Mouse (Mus musculus): Measurements from ENCODE around the gene Sytl2.

GRCm38 (mm10) chr7:90316823-90317222, 14.8 kb downstream of the Sytl2 start:
- TF ChIP-seq MAFK (IDR thresholded peaks at IDR 0.05; ENCODE audit: insufficient replicate concordance, low read length) (no peak), POLR2A (IDR thresholded peaks at IDR 0.05; ENCODE audit: low read depth, low read length) (no peak), SMC3 (IDR thresholded peaks at IDR 0.05; ENCODE audit: low read depth, low read length) (no peak), CTCF (conservative IDR thresholded peaks at IDR 0.05 in 1 of 2, IDR thresholded peaks at IDR 0.05 in 1 of 2; ENCODE audit: low read depth in 2 of 2, low read length in 2 of 2) (no peak), EP300 (IDR thresholded peaks at IDR 0.05; ENCODE audit: low read length) (no peak), MAX (IDR thresholded peaks at IDR 0.05; ENCODE audit: low read length) (no peak)
